Comparison of ENCODE assay signal across 25 mouse cellular contexts in genomic region chr9:50351746-50352145, GRCm38 (mm10). TPM values are rescaled to one million over a fixed set of nuclear protein-coding genes. Genes with fewer than 3 reads are reported as not detected.
A peak's percentile ranks its signal among the peaks of the same experiment; 100 is the strongest.
DNase-seq lines count a peak whose midpoint lies in the region; ATAC-seq and TF ChIP-seq lines count a peak whose summit lies in the region.
"Had no signal": no experiment of that assay in that cellular context is flagged by ENCODE, and none has a peak within 500 bp of the region (broad histone marks: within the 10 kb centered on the region; RNA-seq: fewer than 3 reads in every experiment).

No protein-coding gene starts in this region.

- H3K9me3 ChIP-seq in kidney, embryonic 15.5 days (replicated peaks): no peaks in the 10 kb centered on the region
- H3K9me3 ChIP-seq: embryonic facial prominence, embryonic 15.5 days; hindbrain, embryonic 10.5 days; intestine, embryonic 15.5 days; midbrain, embryonic 12.5 days; neural tube, embryonic 15.5 days had no signal

- peak; percentile 13 for DNase-seq in kidney, adult 11 months
- peak; percentile 6 for DNase-seq in 3134 (ENCODE audit: extremely low read depth, insufficient read length, low spot score)
- peak; percentile 9 to 20 for DNase-seq in thymus, postnatal 10 days (ENCODE audit: low spot score in 2 of 2)
- no peak for DNase-seq in frontal cortex, postnatal 36 days (ENCODE audit: low spot score in 2 of 2)
- DNase-seq in c-Kit-positive CD71-positive TER-119-positive erythroid progenitor cells, embryonic 14.5 days (ENCODE audit: low spot score): no peak
- DNase-seq in lung, adult 2 months: no peak
- DNase-seq: adrenal gland, adult 8-10 months; cerebellum, adult 9-10 months; gastrocnemius, postnatal 36 days; lung, adult 18-20 months; lung, postnatal 14 days; right cerebral cortex, adult 18-20 months; right cerebral cortex, postnatal 4 days had no signal

- no peak overlapping the region for H3K4me2 ChIP-seq in kidney, embryonic 15.5 days
- H3K4me2 ChIP-seq: embryonic facial prominence, embryonic 15.5 days; intestine, embryonic 15.5 days; liver, embryonic 11.5 days; midbrain, embryonic 12.5 days; neural tube, embryonic 15.5 days had no signal

- H3K4me3 ChIP-seq in kidney, embryonic 15.5 days (replicated peaks): no peak overlapping the region
- no peak overlapping the region for H3K4me3 ChIP-seq in lung, adult 2 months (replicated peaks; ENCODE audit: extremely low read depth, low read depth, low read length)
- H3K4me3 ChIP-seq: embryonic facial prominence, embryonic 15.5 days; hindbrain, embryonic 10.5 days; intestine, embryonic 15.5 days; layer of hippocampus, adult 2 months; midbrain, embryonic 12.5 days; neural tube, embryonic 15.5 days had no signal

- 62% methylated on average over 4 of the region's 4 CpGs for WGBS in kidney, embryonic 15.5 days
- WGBS in lung, adult 2 months: 22% methylated on average over 4 of the region's 4 CpGs

- no peak overlapping the region for H3K9ac ChIP-seq in kidney, embryonic 15.5 days
- H3K9ac ChIP-seq: embryonic facial prominence, embryonic 15.5 days; intestine, embryonic 15.5 days; midbrain, embryonic 12.5 days; neural tube, embryonic 15.5 days had no signal

- H3K36me3 ChIP-seq in kidney, embryonic 15.5 days: no peaks in the 10 kb centered on the region
- H3K36me3 ChIP-seq: embryonic facial prominence, embryonic 15.5 days; hindbrain, embryonic 10.5 days; intestine, embryonic 15.5 days; midbrain, embryonic 12.5 days; neural tube, embryonic 15.5 days had no signal

- TF ChIP-seq POLR2A in lung, adult 2 months (IDR thresholded peaks at IDR 0.05; ENCODE audit: borderline replicate concordance, extremely low read depth, low read depth, low read length): no peak

- TF ChIP-seq CTCF in lung, adult 2 months (IDR thresholded peaks at IDR 0.05; ENCODE audit: insufficient read depth, low read length): no peak

- no peak overlapping the region for H3K27ac ChIP-seq in kidney, embryonic 15.5 days
- H3K27ac ChIP-seq: embryonic facial prominence, embryonic 15.5 days; hindbrain, embryonic 10.5 days; intestine, embryonic 15.5 days; layer of hippocampus, adult 2 months; midbrain, embryonic 12.5 days; neural tube, embryonic 15.5 days had no signal

- ATAC-seq in kidney, embryonic 15.5 days (replicated peaks; ENCODE audit: low FRiP score): no peak
- peak; percentile 50; the same call in 1 of the 2 replicates for ATAC-seq in common myeloid progenitor, adult 5-6 weeks (replicated peaks; ENCODE audit: low read depth, poor library complexity, severe bottlenecking)
- ATAC-seq: activated CD4-positive, CD25-positive, alpha-beta regulatory T cell, adult 4 months; forebrain, embryonic 16.5 days; hindbrain, embryonic 16.5 days; intestine, embryonic 15.5 days had no signal

- H3K4me1 ChIP-seq in kidney, embryonic 15.5 days: 0 out of 2 replicates have a peak, but pooled peaks cover 3% of the 10 kb centered on the region
- no peaks in the 10 kb centered on the region for H3K4me1 ChIP-seq in lung, adult 2 months (ENCODE audit: control insufficient read depth, insufficient read depth, low read length)
- H3K4me1 ChIP-seq: embryonic facial prominence, embryonic 15.5 days; hindbrain, embryonic 10.5 days; intestine, embryonic 15.5 days; midbrain, embryonic 12.5 days had no signal

- no peaks in the 10 kb centered on the region for H3K27me3 ChIP-seq in kidney, embryonic 15.5 days
- H3K27me3 ChIP-seq: embryonic facial prominence, embryonic 15.5 days; intestine, embryonic 15.5 days; midbrain, embryonic 12.5 days; neural tube, embryonic 15.5 days had no signal

RNA-seq across cellular contexts. Expression of gene Rpl10-ps3, which starts 7.0 kb away (rescaled TPM):
- 231 and 320 TPM in 2 replicates for polyA plus RNA-seq in kidney, embryonic 15.5 days (2015; fragmentation: Nextera tagmentation; extraction: Ambion mirVana)
- total RNA-seq in common myeloid progenitor, adult 5-6 weeks (2017): 470 and 608 TPM in 2 replicates
- 44.4 and 49.7 TPM in 2 replicates for polyA plus RNA-seq in lung, adult 2 months (2012; rRNA removed)

Comparison
In these comparisons a context has a peak if more than half of its experiments do, and no peak if none do; other contexts are left out.
1. DNase-seq: peak in kidney, adult 11 months (single experiment), 3134 (single experiment) and thymus, postnatal 10 days (2 of 2); none in frontal cortex, postnatal 36 days (0 of 2), c-Kit-positive CD71-positive TER-119-positive erythroid progenitor cells, embryonic 14.5 days (single experiment) and lung, adult 2 months (single experiment).